Mouse (Mus musculus): ENCODE results near the gene Rnf17. TPM values are rescaled to one million over a fixed set of nuclear protein-coding genes. Genes with fewer than 3 reads are reported as not detected.
A peak's percentile ranks its signal among the peaks of the same experiment; 100 is the strongest.

Gene Rnf17
- total and polyA plus RNA-seq, 2 experiments from 2014 or later, result 0.62 to 0.82 TPM

GRCm38 (mm10) chr14:56364711-56365237, 37.6 kb upstream of the Rnf17 start, which contains the start of gene Atp12a:
Gene Atp12a, plus strand, starts transcription at chr14:56365068.
- 1% methylated on average over 48 of the region's 48 CpGs for WGBS
- no peak for TF ChIP-seq CTCF (IDR thresholded peaks at IDR 0.05)
- H3K9ac ChIP-seq (replicated peaks; ENCODE audit: low read length, poor library complexity, severe bottlenecking), result peak within 1 kb of the TSS; percentile 62
- peaks cover 37% of the 10 kb centered on the region for H3K27me3 ChIP-seq (ENCODE audit: insufficient read depth, low read length)
- ATAC-seq (ENCODE audit: low FRiP score) (peak; percentile 38; the same call in 1 of the 2 replicates), DNase-seq (ENCODE audit: low spot score) (no peak)
- H3K27ac ChIP-seq (ENCODE audit: low read depth, low read length), result no peak within 1 kb of the TSS
- no peaks in the 10 kb centered on the region for H3K36me3 ChIP-seq (ENCODE audit: insufficient read depth, low read length)
- peak within 1 kb of the TSS; percentile 97 for H3K4me2 ChIP-seq (ENCODE audit: low read depth, low read length, poor library complexity, severe bottlenecking)
- H3K4me3 ChIP-seq (ENCODE audit: low read depth, low read length), result peak within 1 kb of the TSS; percentile 57
- H3K4me1 ChIP-seq (ENCODE audit: insufficient read depth, low read length), result no peaks in the 10 kb centered on the region
- H3K9me3 ChIP-seq (ENCODE audit: low read length), result no peaks in the 10 kb centered on the region

- TF ChIP-seq CTCF (IDR thresholded peaks at IDR 0.05), result no peak
- peak overlapping the region; percentile 57 for H3K4me3 ChIP-seq (ENCODE audit: low read depth, low read length)
- H3K36me3 ChIP-seq (ENCODE audit: insufficient read depth, low read length), result no peaks in the 10 kb centered on the region
- DNase-seq (ENCODE audit: low spot score) (no peak), ATAC-seq (ENCODE audit: low FRiP score) (no peak; the same call in 1 of the 2 replicates)
- H3K27me3 ChIP-seq (ENCODE audit: insufficient read depth, low read length), result peaks cover 37% of the 10 kb centered on the region
- H3K9me3 ChIP-seq (ENCODE audit: low read length), result no peaks in the 10 kb centered on the region
- no peak overlapping the region for H3K27ac ChIP-seq (ENCODE audit: low read depth, low read length)
- 34% methylated on average over 8 of the region's 8 CpGs for WGBS
- peak overlapping the region; percentile 62 for H3K9ac ChIP-seq (replicated peaks; ENCODE audit: low read length, poor library complexity, severe bottlenecking)
- peak overlapping the region; percentile 97 for H3K4me2 ChIP-seq (ENCODE audit: low read depth, low read length, poor library complexity, severe bottlenecking)
- H3K4me1 ChIP-seq (ENCODE audit: insufficient read depth, low read length), result no peaks in the 10 kb centered on the region
Observed at GRCm38 (mm10) chr14:56365292-56365691, 37.1 kb upstream of the Rnf17 start.

GRCm38 (mm10) chr14:56366712-56367111, 35.7 kb upstream of the Rnf17 start:
- Histone ChIP-seq H3K27me3 (ENCODE audit: insufficient read depth, low read length) (peaks cover 37% of the 10 kb centered on the region), H3K4me3 (ENCODE audit: low read depth, low read length) (no peak overlapping the region), H3K27ac (ENCODE audit: low read depth, low read length) (no peak overlapping the region), H3K4me1 (ENCODE audit: insufficient read depth, low read length) (no peaks in the 10 kb centered on the region), H3K9ac (replicated peaks; ENCODE audit: low read length, poor library complexity, severe bottlenecking) (no peak overlapping the region), H3K9me3 (ENCODE audit: low read length) (no peaks in the 10 kb centered on the region), H3K36me3 (ENCODE audit: insufficient read depth, low read length) (no peaks in the 10 kb centered on the region), H3K4me2 (ENCODE audit: low read depth, low read length, poor library complexity, severe bottlenecking) (no peak overlapping the region)
- WGBS, result 38% methylated on average over 15 of the region's 15 CpGs
- no peak for TF ChIP-seq CTCF (IDR thresholded peaks at IDR 0.05)
- ATAC-seq (ENCODE audit: low FRiP score), result no peak
- no peak for DNase-seq (ENCODE audit: low spot score)

DNA sequence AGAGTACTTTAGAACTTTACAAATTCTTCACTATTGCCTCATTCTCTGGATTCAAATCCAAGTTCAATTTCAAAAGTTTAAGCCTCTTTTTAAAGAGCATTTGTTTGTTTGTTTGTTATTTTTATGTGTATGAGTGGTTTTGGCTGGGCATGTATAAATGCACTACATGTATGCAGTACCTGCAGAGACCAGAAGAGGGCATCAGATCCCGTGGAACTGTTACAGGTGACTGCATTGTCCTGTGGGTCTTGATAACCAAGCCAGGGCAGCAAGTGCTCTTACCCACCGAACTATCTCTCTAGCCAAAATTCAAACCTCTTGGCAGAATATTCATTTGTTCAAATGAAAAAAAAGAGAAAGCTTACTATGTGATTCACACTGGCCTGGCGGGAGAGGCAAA, 33.5 kb upstream of the Rnf17 start:
- ATAC-seq (ENCODE audit: low FRiP score), result no peak
- no peaks in the 10 kb centered on the region for H3K36me3 ChIP-seq (ENCODE audit: insufficient read depth, low read length)
- H3K9me3 ChIP-seq (ENCODE audit: low read length), result no peaks in the 10 kb centered on the region
- DNase-seq (ENCODE audit: low spot score), result peak; percentile 27
- no peak overlapping the region for H3K4me2 ChIP-seq (ENCODE audit: low read depth, low read length, poor library complexity, severe bottlenecking)
- no peak overlapping the region for H3K4me3 ChIP-seq (ENCODE audit: low read depth, low read length)
- H3K9ac ChIP-seq (replicated peaks; ENCODE audit: low read length, poor library complexity, severe bottlenecking), result no peak overlapping the region
- H3K4me1 ChIP-seq (ENCODE audit: insufficient read depth, low read length), result no peaks in the 10 kb centered on the region
- TF ChIP-seq CTCF (IDR thresholded peaks at IDR 0.05), result peak; percentile 72
- 57% methylated on average over 3 of the region's 3 CpGs for WGBS
- no peak overlapping the region for H3K27ac ChIP-seq (ENCODE audit: low read depth, low read length)
- H3K27me3 ChIP-seq (ENCODE audit: insufficient read depth, low read length), result peaks cover 28% of the 10 kb centered on the region

GRCm38 (mm10) chr14:56375731-56376130, 26.6 kb upstream of the Rnf17 start:
- peak; percentile 92 for TF ChIP-seq CTCF (IDR thresholded peaks at IDR 0.05)
- H3K9ac ChIP-seq (replicated peaks; ENCODE audit: low read length, poor library complexity, severe bottlenecking), result no peak overlapping the region
- 5% methylated on average over 6 of the region's 6 CpGs for WGBS

GRCm38 (mm10) chr14:56377745-56378144, 24.6 kb upstream of the Rnf17 start:
- Histone ChIP-seq H3K4me2 (ENCODE audit: low read depth, low read length, poor library complexity, severe bottlenecking) (no peak overlapping the region), H3K9me3 (ENCODE audit: low read length) (no peaks in the 10 kb centered on the region), H3K4me3 (ENCODE audit: low read depth, low read length) (no peak overlapping the region), H3K27me3 (ENCODE audit: insufficient read depth, low read length) (no peaks in the 10 kb centered on the region), H3K27ac (ENCODE audit: low read depth, low read length) (no peak overlapping the region), H3K9ac (replicated peaks; ENCODE audit: low read length, poor library complexity, severe bottlenecking) (no peak overlapping the region), H3K36me3 (ENCODE audit: insufficient read depth, low read length) (no peaks in the 10 kb centered on the region), H3K4me1 (ENCODE audit: insufficient read depth, low read length) (no peaks in the 10 kb centered on the region)
- ATAC-seq (ENCODE audit: low FRiP score) (no peak), DNase-seq (ENCODE audit: low spot score) (no peak)
- no peak; the same call in 1 of the 2 replicates for TF ChIP-seq CTCF (IDR thresholded peaks at IDR 0.05)

More at GRCm38 (mm10) chr14:56375731-56376130, 26.6 kb upstream of the Rnf17 start:
- Histone ChIP-seq H3K9me3 (ENCODE audit: low read length) (no peaks in the 10 kb centered on the region), H3K4me3 (ENCODE audit: low read depth, low read length) (no peak overlapping the region), H3K36me3 (ENCODE audit: insufficient read depth, low read length) (no peaks in the 10 kb centered on the region), H3K4me1 (ENCODE audit: insufficient read depth, low read length) (no peaks in the 10 kb centered on the region), H3K27ac (ENCODE audit: low read depth, low read length) (no peak overlapping the region), H3K27me3 (ENCODE audit: insufficient read depth, low read length) (no peaks in the 10 kb centered on the region), H3K4me2 (ENCODE audit: low read depth, low read length, poor library complexity, severe bottlenecking) (no peak overlapping the region)
- DNase-seq (ENCODE audit: low spot score), result peak; percentile 94
- peak; percentile 66; the same call in 1 of the 2 replicates for ATAC-seq (ENCODE audit: low FRiP score)
